Mouse (Mus musculus) forelimb bud, embryonic 11.5 days (tissue): ENCODE results near the gene Gm3618.
"Not testable (repeated sequence)": the region's sequence is repeated elsewhere in the genome, so short reads cannot be mapped to it uniquely, and the experiment has no call there.

Experiments used
- DNase-seq: peaks from one replicate; pipeline ENCODE4 v3.0.0-alpha.2; 2012; ENCODE audit warnings: low read depth, low spot score

The Gm3618 gene

GRCm38 (mm10) chr14:6343578-6343977, at the start of gene Gm3618:
Gm3618 (minus strand) TSS chr14:6343678.
- DNase-seq: not testable (repeated sequence)

GRCm38 (mm10) chr14:6390219-6390618, 46.7 kb upstream of the Gm3618 start, which contains the start of gene Gm16440:
Gm16440 (minus strand) TSS chr14:6390319.
- DNase-seq: not testable (repeated sequence)

GRCm38 (mm10) chr14:6304743-6305142, 38.7 kb downstream of the Gm3618 start, which contains the start of gene Gm21103:
Gm21103 (minus strand) TSS chr14:6304843.
- not testable (repeated sequence) for DNase-seq

- DNase-seq: not testable (repeated sequence)
Observed at GRCm38 (mm10) chr14:6286931-6287715, 56.4 kb downstream of the Gm3618 start, which contains the start of gene Gm3411. Gm3411 (minus strand) TSS chr14:6287250.
